Mouse (Mus musculus): Measurements from ENCODE around the gene Med19.

- TF ChIP-seq POLR2A (IDR thresholded peaks at IDR 0.05; ENCODE audit: low read depth, low read length) = no peak
- peak; percentile 35; the same call in 1 of the 2 replicates for TF ChIP-seq CTCF (IDR thresholded peaks at IDR 0.05; ENCODE audit: extremely low read depth, insufficient read length, insufficient replicate concordance, low read depth, low read length)
Measured at GRCm38 (mm10) chr2:84662866-84663265, 15.3 kb upstream of the Med19 start.
